In the genomic region with DNA sequence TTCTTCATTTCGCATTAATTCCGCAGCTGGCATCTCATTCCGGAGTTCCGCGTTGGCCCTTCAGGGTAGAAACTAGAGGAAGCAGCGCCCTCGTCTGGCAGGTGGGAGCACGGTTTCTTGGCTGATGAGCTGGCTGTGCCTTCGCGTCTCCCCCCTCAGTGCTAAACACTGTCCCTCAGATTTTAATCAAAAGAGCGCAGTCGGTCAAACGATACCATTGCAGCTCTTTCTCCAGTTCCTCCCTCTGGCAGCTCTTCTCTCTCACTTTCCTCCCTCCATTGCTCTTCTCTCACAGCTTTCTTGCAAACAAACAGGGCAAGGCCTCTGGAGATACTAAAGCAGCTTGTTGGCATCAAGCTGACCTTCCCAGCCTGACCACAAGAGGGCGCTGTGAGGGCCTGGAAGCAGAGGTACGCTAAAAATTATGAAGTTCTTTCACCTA, we compare ENCODE assay signal across 8 mouse cellular contexts. TPM values are rescaled to one million over a fixed set of nuclear protein-coding genes. Genes with fewer than 3 reads are reported as not detected.
DNase-seq lines count a peak whose midpoint lies in the region; TF ChIP-seq lines count a peak whose summit lies in the region.

No protein-coding gene starts in this region.

- H3K4me3 ChIP-seq in cortical plate, adult 2 months (ENCODE audit: insufficient read depth, low read length), result no peak overlapping the region
- H3K4me3 ChIP-seq in megakaryocyte, embryonic 14.5 days (replicated peaks), result peak overlapping the region; percentile 89

- peak; percentile 40 for DNase-seq in adipocyte (ENCODE audit: low spot score)
- DNase-seq in gastrocnemius, postnatal 10 days, result peak; percentile 87
- DNase-seq in induced T-regulatory cell, adult 2 months (ENCODE audit: low read depth), result peak; percentile 97
- peak; percentile 77 to 92 for DNase-seq in left cerebral cortex, adult 8-10 months (ENCODE audit: low spot score in 2 of 2)
- peak; percentile 94 to 96 for DNase-seq in right cerebral cortex, adult 2 months (ENCODE audit: low spot score in 2 of 2)
- peak; percentile 72 for DNase-seq in urinary bladder, postnatal 10 days (ENCODE audit: low spot score)

- peaks cover 33% of the 10 kb centered on the region for H3K27me3 ChIP-seq in megakaryocyte, embryonic 14.5 days (replicated peaks)

- no peaks in the 10 kb centered on the region for H3K9me3 ChIP-seq in megakaryocyte, embryonic 14.5 days

- peaks cover 5% of the 10 kb centered on the region for H3K4me1 ChIP-seq in cortical plate, adult 2 months (ENCODE audit: control insufficient read depth, insufficient read depth, low read length)
- peaks cover 47% of the 10 kb centered on the region for H3K4me1 ChIP-seq in megakaryocyte, embryonic 14.5 days

- peak; percentile 79 for TF ChIP-seq CTCF in cortical plate, adult 2 months (IDR thresholded peaks at IDR 0.05; ENCODE audit: extremely low read depth, insufficient read depth, low read length)

- H3K27ac ChIP-seq in cortical plate, adult 2 months (ENCODE audit: insufficient read depth, low read length), result no peak overlapping the region

- TF ChIP-seq POLR2A in cortical plate, adult 2 months (IDR thresholded peaks at IDR 0.05; ENCODE audit: extremely low read depth, insufficient read depth, low read length), result no peak

- H3K36me3 ChIP-seq in megakaryocyte, embryonic 14.5 days (replicated peaks; ENCODE audit: low read length), result no peaks in the 10 kb centered on the region

RNA-seq across cellular contexts. Expression of gene Dnase1l3, which starts 2.9 kb away (rescaled TPM):
- 0.02 and 0.04 TPM in 2 replicates for polyA plus RNA-seq in cortical plate, adult 2 months (2012; rRNA removed)
- total RNA-seq in gastrocnemius, postnatal 10 days (2021), result under 1 TPM; 0.05 to 0.11 TPM
- under 1 TPM in 1 of 4 experiments, not detected in 3; 0.07 TPM for total RNA-seq in left cerebral cortex, adult 8-10 months (2022)
- not detected in 2 replicates for polyA plus RNA-seq in megakaryocyte, embryonic 14.5 days (2012; ENCODE audit: insufficient read depth, low replicate concordance)

RNA-seq across cellular contexts. Expression of gene Abhd6, which starts 5.4 kb away (rescaled TPM):
- polyA plus RNA-seq in cortical plate, adult 2 months (2012; rRNA removed), result 53.3 and 55.5 TPM in 2 replicates
- total RNA-seq in gastrocnemius, postnatal 10 days (2021), result 1 to 10 TPM; 2.8 TPM
- total RNA-seq in left cerebral cortex, adult 8-10 months (2022), result 10 to 100 TPM; 55.1 to 60.3 (median 55.6) TPM
- not detected in 2 replicates for polyA plus RNA-seq in megakaryocyte, embryonic 14.5 days (2012; ENCODE audit: insufficient read depth, low replicate concordance)

RNA-seq across cellular contexts. Expression of gene Gm45521, which starts 40.2 kb away (rescaled TPM):
- not detected in 2 replicates for polyA plus RNA-seq in cortical plate, adult 2 months (2012; rRNA removed)
- not detected for total RNA-seq in gastrocnemius, postnatal 10 days (2021)
- total RNA-seq in left cerebral cortex, adult 8-10 months (2022), result under 1 TPM in 1 of 4 experiments, not detected in 3; 0.59 TPM
- polyA plus RNA-seq in megakaryocyte, embryonic 14.5 days (2012; ENCODE audit: insufficient read depth, low replicate concordance), result not detected in 2 replicates

Comparison
In these comparisons a context has a peak if more than half of its experiments do, and no peak if none do; other contexts are left out.
1. DNase-seq: peak in every context shown above with its lines; median percentile 97 in induced T-regulatory cell, adult 2 months; 95 in right cerebral cortex, adult 2 months; 87 in gastrocnemius, postnatal 10 days; 84 in left cerebral cortex, adult 8-10 months; 72 in urinary bladder, postnatal 10 days; 40 in adipocyte.
2. RNA of gene Abhd6, which starts 5.4 kb away (total RNA-seq): 55.1 to 60.3 TPM in left cerebral cortex, adult 8-10 months; 2.8 TPM in gastrocnemius, postnatal 10 days; every median in the first group is over 10 times any median in the second.